Mouse (Mus musculus): Measurements from ENCODE around the gene 9130023H24Rik. TPM values are rescaled to one million over a fixed set of nuclear protein-coding genes. Genes with fewer than 3 reads are reported as not detected.

The 9130023H24Rik gene
- total RNA-seq, 1 experiment, result 2.6 TPM

DNA sequence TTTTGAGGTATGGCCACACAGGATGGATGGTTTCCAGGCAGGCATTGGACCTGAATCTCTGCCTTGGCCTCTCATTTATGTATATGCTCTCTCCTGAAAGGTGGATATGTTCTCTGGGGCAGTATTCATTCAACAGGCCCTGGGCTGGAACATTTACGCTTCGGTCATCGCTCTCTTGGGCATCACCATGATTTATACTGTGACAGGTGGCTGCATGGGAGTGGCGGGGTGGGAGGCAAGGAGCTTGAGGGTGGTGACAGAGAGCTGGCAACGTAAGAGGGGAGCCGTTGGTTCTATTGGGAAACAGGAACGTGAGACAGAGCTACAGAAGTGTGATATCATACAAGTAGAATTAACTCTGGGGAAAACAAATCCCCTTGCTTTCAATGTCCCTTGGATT, 30.0 kb upstream of the 9130023H24Rik start:
- H3K27ac ChIP-seq (ENCODE audit: insufficient read depth, low read depth, low read length, poor library complexity, severe bottlenecking), result no peak overlapping the region
- TF ChIP-seq HCFC1 (IDR thresholded peaks at IDR 0.05; ENCODE audit: borderline replicate concordance, insufficient read depth, low read length) (no peak), MAFK (IDR thresholded peaks at IDR 0.05; ENCODE audit: insufficient read depth, low read depth, low read length) (no peak), CHD2 (IDR thresholded peaks at IDR 0.05; ENCODE audit: low read depth, low read length) (no peak), ZC3H11A (IDR thresholded peaks at IDR 0.05; ENCODE audit: borderline replicate concordance, low read depth, low read length) (no peak), ZNF384 (IDR thresholded peaks at IDR 0.05; ENCODE audit: low read depth, low read length) (no peak)
- H3K9me3 ChIP-seq (ENCODE audit: control insufficient read depth, insufficient read depth, low read depth, low read length), result no peaks in the 10 kb centered on the region
- DNase-seq (ENCODE audit: low read depth, low spot score), result no peak
- in situ Hi-C loops (cut with MboI; ENCODE audit: low sequenced_read_pairs in 2 of 2, unreplicated experiment in 2 of 2), result no loop called here
- peaks cover 0 to 17% of the 10 kb centered on the region in 2 experiments; a peak in 1 of 4 replicates for H3K4me1 ChIP-seq (ENCODE audit: control insufficient read depth in 2 of 2, insufficient read depth in 2 of 2, low read length in 2 of 2, poor library complexity in 1 of 2)
- H3K9ac ChIP-seq (ENCODE audit: insufficient read depth, low read depth, low read length, poor library complexity, severe bottlenecking), result no peak overlapping the region
- no peak overlapping the region for H3K4me3 ChIP-seq (ENCODE audit: insufficient read depth in 1 of 2, low read depth in 1 of 2, low read length in 2 of 2, poor library complexity in 1 of 2, severe bottlenecking in 1 of 2)
- H3K36me3 ChIP-seq (ENCODE audit: control insufficient read depth, insufficient read depth, low read length, poor library complexity, severe bottlenecking), result peaks cover 2% of the 10 kb centered on the region; the same call in 1 of the 2 replicates

DNA sequence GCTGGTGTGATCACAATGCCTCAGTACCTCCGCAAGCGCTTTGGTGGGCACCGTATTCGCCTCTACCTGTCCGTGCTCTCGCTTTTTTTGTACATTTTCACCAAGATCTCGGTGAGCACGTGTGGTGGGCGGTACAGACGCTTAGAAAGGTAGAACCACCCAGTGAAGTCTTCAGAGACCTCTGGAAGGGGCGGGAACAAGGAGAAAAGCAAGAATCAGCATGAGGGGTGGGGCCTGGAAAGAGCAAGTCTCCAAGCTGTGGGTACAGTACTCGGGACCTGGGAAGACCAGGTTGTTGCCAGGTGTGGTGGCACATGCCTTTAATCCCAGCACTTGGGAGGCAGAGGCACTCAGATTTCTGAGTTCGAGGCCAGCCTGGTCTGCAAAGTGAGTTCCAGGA, 29.6 kb upstream of the 9130023H24Rik start:
- H3K9ac ChIP-seq (ENCODE audit: insufficient read depth, low read depth, low read length, poor library complexity, severe bottlenecking), result no peak overlapping the region
- H3K4me3 ChIP-seq (ENCODE audit: insufficient read depth in 1 of 2, low read depth in 1 of 2, low read length in 2 of 2, poor library complexity in 1 of 2, severe bottlenecking in 1 of 2), result no peak overlapping the region
- TF ChIP-seq ZC3H11A (IDR thresholded peaks at IDR 0.05; ENCODE audit: borderline replicate concordance, low read depth, low read length), result no peak
- no peak for TF ChIP-seq CHD2 (IDR thresholded peaks at IDR 0.05; ENCODE audit: low read depth, low read length)
- TF ChIP-seq HCFC1 (IDR thresholded peaks at IDR 0.05; ENCODE audit: borderline replicate concordance, insufficient read depth, low read length), result no peak
- TF ChIP-seq ZNF384 (IDR thresholded peaks at IDR 0.05; ENCODE audit: low read depth, low read length), result no peak
- no peak for TF ChIP-seq MAFK (IDR thresholded peaks at IDR 0.05; ENCODE audit: insufficient read depth, low read depth, low read length)
- DNase-seq (ENCODE audit: low read depth, low spot score), result no peak
- H3K9me3 ChIP-seq (ENCODE audit: control insufficient read depth, insufficient read depth, low read depth, low read length), result no peaks in the 10 kb centered on the region
- H3K4me1 ChIP-seq (ENCODE audit: control insufficient read depth in 2 of 2, insufficient read depth in 2 of 2, low read length in 2 of 2, poor library complexity in 1 of 2), result peaks cover 0 to 17% of the 10 kb centered on the region in 2 experiments; a peak in 1 of 4 replicates
- in situ Hi-C loops (cut with MboI; ENCODE audit: low sequenced_read_pairs in 2 of 2, unreplicated experiment in 2 of 2), result no loop called here
- H3K36me3 ChIP-seq (ENCODE audit: control insufficient read depth, insufficient read depth, low read length, poor library complexity, severe bottlenecking), result peaks cover 2% of the 10 kb centered on the region; the same call in 1 of the 2 replicates
- H3K27ac ChIP-seq (ENCODE audit: insufficient read depth, low read depth, low read length, poor library complexity, severe bottlenecking), result no peak overlapping the region

DNA sequence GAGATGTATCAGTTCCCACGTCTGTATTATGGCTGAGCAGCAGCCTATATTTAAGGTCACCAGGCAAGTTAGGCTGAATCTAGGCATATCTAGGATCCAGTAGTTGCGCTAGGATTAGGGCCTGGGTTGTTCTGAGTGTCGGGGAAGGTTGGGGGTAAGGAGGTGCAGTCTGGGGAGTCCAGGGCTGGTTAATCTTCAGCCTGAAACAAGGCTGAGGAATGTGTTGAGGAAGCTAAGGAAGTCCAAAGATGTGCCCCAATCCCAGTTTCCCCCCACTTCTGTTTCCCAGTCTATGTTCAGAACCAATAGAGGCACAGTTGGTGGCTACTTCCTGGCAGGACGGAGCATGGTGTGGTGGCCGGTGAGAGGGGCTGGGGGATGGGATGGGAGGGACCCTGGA, 28.2 kb upstream of the 9130023H24Rik start:
- DNase-seq (ENCODE audit: low read depth, low spot score), result no peak
- Histone ChIP-seq H3K9ac (ENCODE audit: insufficient read depth, low read depth, low read length, poor library complexity, severe bottlenecking) (no peak overlapping the region), H3K4me1 (ENCODE audit: control insufficient read depth in 2 of 2, insufficient read depth in 2 of 2, low read length in 2 of 2, poor library complexity in 1 of 2) (peaks cover 0 to 17% of the 10 kb centered on the region in 2 experiments; a peak in 1 of 4 replicates), H3K4me3 (ENCODE audit: insufficient read depth in 1 of 2, low read depth in 1 of 2, low read length in 2 of 2, poor library complexity in 1 of 2, severe bottlenecking in 1 of 2) (no peak overlapping the region), H3K36me3 (ENCODE audit: control insufficient read depth, insufficient read depth, low read length, poor library complexity, severe bottlenecking) (no peaks in the 10 kb centered on the region), H3K9me3 (ENCODE audit: control insufficient read depth, insufficient read depth, low read depth, low read length) (no peaks in the 10 kb centered on the region), H3K27ac (ENCODE audit: insufficient read depth, low read depth, low read length, poor library complexity, severe bottlenecking) (no peak overlapping the region)
- in situ Hi-C loops (cut with MboI; ENCODE audit: low sequenced_read_pairs in 2 of 2, unreplicated experiment in 2 of 2), result no loop called here
- TF ChIP-seq CHD2 (IDR thresholded peaks at IDR 0.05; ENCODE audit: low read depth, low read length) (no peak), ZC3H11A (IDR thresholded peaks at IDR 0.05; ENCODE audit: borderline replicate concordance, low read depth, low read length) (no peak)

DNA sequence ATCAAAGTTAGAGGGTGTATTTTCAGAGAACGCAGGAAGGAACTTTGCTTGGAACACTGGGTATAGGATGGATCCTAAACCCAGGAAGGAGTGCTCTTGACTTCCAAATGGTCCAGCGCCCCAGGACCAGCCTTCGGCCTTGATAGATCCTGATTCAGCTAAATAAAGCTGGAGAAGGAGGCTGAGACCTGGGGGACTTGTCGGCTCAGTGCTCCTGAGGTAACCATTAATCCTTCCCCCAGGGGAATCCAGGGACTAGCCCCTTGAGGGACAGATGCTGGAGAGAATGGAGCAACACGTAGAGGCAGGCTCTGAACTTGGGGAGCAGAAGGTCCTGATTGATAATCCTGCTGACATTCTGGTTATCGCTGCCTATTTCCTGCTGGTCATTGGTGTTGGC, 27.6 kb upstream of the 9130023H24Rik start, which contains the start of gene Slc5a2:
Gene Slc5a2 (plus strand): TSS at position 247 of the 400 bp plus-strand sequence.
- H3K9ac ChIP-seq (ENCODE audit: insufficient read depth, low read depth, low read length, poor library complexity, severe bottlenecking), result no peak within 1 kb of the TSS
- no peak for DNase-seq (ENCODE audit: low read depth, low spot score)
- TF ChIP-seq ZC3H11A (IDR thresholded peaks at IDR 0.05; ENCODE audit: borderline replicate concordance, low read depth, low read length), result no peak
- no peak for TF ChIP-seq MAFK (IDR thresholded peaks at IDR 0.05; ENCODE audit: insufficient read depth, low read depth, low read length)
- TF ChIP-seq HCFC1 (IDR thresholded peaks at IDR 0.05; ENCODE audit: borderline replicate concordance, insufficient read depth, low read length), result no peak
- no peak for TF ChIP-seq CHD2 (IDR thresholded peaks at IDR 0.05; ENCODE audit: low read depth, low read length)
- TF ChIP-seq ZNF384 (IDR thresholded peaks at IDR 0.05; ENCODE audit: low read depth, low read length), result no peak
- H3K9me3 ChIP-seq (ENCODE audit: control insufficient read depth, insufficient read depth, low read depth, low read length), result no peaks in the 10 kb centered on the region
- H3K27ac ChIP-seq (ENCODE audit: insufficient read depth, low read depth, low read length, poor library complexity, severe bottlenecking), result no peak within 1 kb of the TSS
- H3K36me3 ChIP-seq (ENCODE audit: control insufficient read depth, insufficient read depth, low read length, poor library complexity, severe bottlenecking), result no peaks in the 10 kb centered on the region
- no peak within 1 kb of the TSS for H3K4me3 ChIP-seq (ENCODE audit: insufficient read depth in 1 of 2, low read depth in 1 of 2, low read length in 2 of 2, poor library complexity in 1 of 2, severe bottlenecking in 1 of 2)
- in situ Hi-C loops (cut with MboI; ENCODE audit: low sequenced_read_pairs in 2 of 2, unreplicated experiment in 2 of 2), result no loop called here
- H3K4me1 ChIP-seq (ENCODE audit: control insufficient read depth in 2 of 2, insufficient read depth in 2 of 2, low read length in 2 of 2, poor library complexity in 1 of 2), result peaks cover 0 to 12% of the 10 kb centered on the region in 2 experiments; a peak in 1 of 4 replicates

Measured in ES-E14 (cell line).